Mouse (Mus musculus): ENCODE results near the gene Elobl. TPM values are rescaled to one million over a fixed set of nuclear protein-coding genes. Genes with fewer than 3 reads are reported as not detected.
"Not testable (repeated sequence)": the region's sequence is repeated elsewhere in the genome, so short reads cannot be mapped to it uniquely, and the experiment has no call there.

Gene Elobl
- polyA plus RNA-seq, 1 experiment from 2014 or later: not detected

GRCm38 (mm10) chr11:89002621-89003020, 35.9 kb upstream of the Elobl start:
- Histone ChIP-seq H3K9me3 (ENCODE audit: control insufficient read depth, low read length) (no peaks in the 10 kb centered on the region), H3K4me3 (ENCODE audit: low read depth, low read length) (no peak overlapping the region), H3K27me3 (replicated peaks; ENCODE audit: control insufficient read depth, insufficient read depth, low read length) (peaks cover 19% of the 10 kb centered on the region), H3K36me3 (ENCODE audit: control insufficient read depth, insufficient read depth, low read length) (no peaks in the 10 kb centered on the region), H3K4me2 (ENCODE audit: low read depth, low read length) (peak overlapping the region; percentile 7; the same call in 1 of the 2 replicates), H3K4me1 (ENCODE audit: control insufficient read depth, insufficient read depth, low read length) (no peaks in the 10 kb centered on the region), H3K9ac (ENCODE audit: low read depth, low read length) (no peak overlapping the region), H3K27ac (replicated peaks; ENCODE audit: low read depth, low read length) (no peak overlapping the region)
- ATAC-seq (ENCODE audit: low read depth) (no peak), DNase-seq (ENCODE audit: low spot score) (no peak)
- WGBS: 74% methylated on average over 5 of the region's 5 CpGs

DNA sequence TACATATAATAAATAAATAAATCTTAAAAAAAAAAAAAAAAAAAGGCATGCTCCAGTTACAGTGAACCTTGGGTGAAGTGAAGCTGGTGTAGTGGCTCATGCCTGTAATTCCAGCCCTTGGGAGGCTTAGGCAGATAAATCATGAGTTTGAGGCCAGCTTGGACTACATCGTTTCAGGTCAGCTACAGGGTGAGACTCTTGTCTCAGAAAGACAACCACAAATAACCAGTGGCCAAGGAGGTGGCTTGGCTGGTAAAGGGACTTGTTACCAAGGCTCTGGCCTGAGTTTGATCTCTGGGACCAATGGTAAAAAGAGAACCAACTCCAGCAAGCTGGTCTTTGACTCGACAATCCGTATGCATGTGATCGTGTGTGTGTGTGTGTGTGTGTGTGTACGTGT, 35.3 kb upstream of the Elobl start:
- no peak overlapping the region for H3K4me3 ChIP-seq (ENCODE audit: low read depth, low read length)
- DNase-seq (ENCODE audit: low spot score): no peak
- no peaks in the 10 kb centered on the region for H3K9me3 ChIP-seq (ENCODE audit: control insufficient read depth, low read length)
- no peaks in the 10 kb centered on the region for H3K4me1 ChIP-seq (ENCODE audit: control insufficient read depth, insufficient read depth, low read length)
- no peak overlapping the region for H3K27ac ChIP-seq (replicated peaks; ENCODE audit: low read depth, low read length)
- H3K4me2 ChIP-seq (ENCODE audit: low read depth, low read length): no peak overlapping the region
- H3K36me3 ChIP-seq (ENCODE audit: control insufficient read depth, insufficient read depth, low read length): no peaks in the 10 kb centered on the region
- WGBS: 93% methylated on average over 5 of the region's 5 CpGs
- H3K27me3 ChIP-seq (replicated peaks; ENCODE audit: control insufficient read depth, insufficient read depth, low read length): peaks cover 19% of the 10 kb centered on the region
- ATAC-seq (ENCODE audit: low read depth): no peak
- H3K9ac ChIP-seq (ENCODE audit: low read depth, low read length): no peak overlapping the region

DNA sequence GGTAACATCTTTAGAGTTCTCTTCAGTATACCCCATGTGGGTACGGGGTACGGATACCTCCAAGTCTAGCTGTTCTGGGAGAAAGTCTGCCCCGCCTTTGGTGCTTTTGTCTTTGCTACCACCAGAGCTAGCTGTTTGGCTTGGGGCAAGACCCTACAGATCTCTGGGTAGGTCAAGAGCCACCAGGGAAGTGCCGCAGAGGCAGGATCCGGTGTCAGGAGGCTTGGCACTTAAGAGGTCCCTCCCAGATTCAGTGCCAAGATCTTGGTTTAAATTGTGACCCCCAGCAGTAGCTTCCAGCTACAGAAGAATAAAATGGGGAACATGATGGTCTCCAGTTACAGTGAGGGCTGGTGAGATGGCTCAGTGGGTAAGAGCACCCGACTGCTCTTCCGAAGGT, 34.8 kb upstream of the Elobl start:
- H3K4me1 ChIP-seq (ENCODE audit: control insufficient read depth, insufficient read depth, low read length): no peaks in the 10 kb centered on the region
- H3K4me2 ChIP-seq (ENCODE audit: low read depth, low read length): no peak overlapping the region
- 88% methylated on average over 7 of the region's 7 CpGs for WGBS
- no peak overlapping the region for H3K27ac ChIP-seq (replicated peaks; ENCODE audit: low read depth, low read length)
- no peak overlapping the region for H3K9ac ChIP-seq (ENCODE audit: low read depth, low read length)
- no peak for DNase-seq (ENCODE audit: low spot score)
- no peaks in the 10 kb centered on the region for H3K36me3 ChIP-seq (ENCODE audit: control insufficient read depth, insufficient read depth, low read length)
- ATAC-seq (ENCODE audit: low read depth): no peak
- peaks cover 19% of the 10 kb centered on the region for H3K27me3 ChIP-seq (replicated peaks; ENCODE audit: control insufficient read depth, insufficient read depth, low read length)
- H3K4me3 ChIP-seq (ENCODE audit: low read depth, low read length): no peak overlapping the region
- H3K9me3 ChIP-seq (ENCODE audit: control insufficient read depth, low read length): no peaks in the 10 kb centered on the region

- Histone ChIP-seq H3K27me3 (replicated peaks; ENCODE audit: control insufficient read depth, insufficient read depth, low read length) (peaks cover 19% of the 10 kb centered on the region), H3K9me3 (ENCODE audit: control insufficient read depth, low read length) (no peaks in the 10 kb centered on the region), H3K36me3 (ENCODE audit: control insufficient read depth, insufficient read depth, low read length) (no peaks in the 10 kb centered on the region), H3K4me1 (ENCODE audit: control insufficient read depth, insufficient read depth, low read length) (no peaks in the 10 kb centered on the region), H3K4me3 (ENCODE audit: low read depth, low read length) (peak overlapping the region; percentile 48), H3K27ac (replicated peaks; ENCODE audit: low read depth, low read length) (no peak overlapping the region), H3K9ac (ENCODE audit: low read depth, low read length) (no peak overlapping the region), H3K4me2 (ENCODE audit: low read depth, low read length) (peak overlapping the region; percentile 61)
- no peak for DNase-seq (ENCODE audit: low spot score)
- ATAC-seq (ENCODE audit: low read depth): no peak
These were observed 33.7 kb upstream of the Elobl start for GRCm38 (mm10) chr11:89000527-89000819.

- peak overlapping the region; percentile 66 for H3K9ac ChIP-seq (ENCODE audit: low read depth, low read length)
- DNase-seq (ENCODE audit: low spot score): no peak
- peak overlapping the region; percentile 48 for H3K4me3 ChIP-seq (ENCODE audit: low read depth, low read length)
- no peaks in the 10 kb centered on the region for H3K9me3 ChIP-seq (ENCODE audit: control insufficient read depth, low read length)
- 27% methylated on average over 32 of the region's 33 CpGs for WGBS
- ATAC-seq (ENCODE audit: low read depth): 0 out of 2 replicates have a peak, but pooled peaks have one; percentile 20
- H3K27me3 ChIP-seq (replicated peaks; ENCODE audit: control insufficient read depth, insufficient read depth, low read length): peaks cover 19% of the 10 kb centered on the region
- no peaks in the 10 kb centered on the region for H3K4me1 ChIP-seq (ENCODE audit: control insufficient read depth, insufficient read depth, low read length)
- no peak overlapping the region for H3K27ac ChIP-seq (replicated peaks; ENCODE audit: low read depth, low read length)
- H3K36me3 ChIP-seq (ENCODE audit: control insufficient read depth, insufficient read depth, low read length): no peaks in the 10 kb centered on the region
- H3K4me2 ChIP-seq (ENCODE audit: low read depth, low read length): peak overlapping the region; percentile 61
These were observed 33.2 kb upstream of the Elobl start for GRCm38 (mm10) chr11:88999723-89000526.

DNA sequence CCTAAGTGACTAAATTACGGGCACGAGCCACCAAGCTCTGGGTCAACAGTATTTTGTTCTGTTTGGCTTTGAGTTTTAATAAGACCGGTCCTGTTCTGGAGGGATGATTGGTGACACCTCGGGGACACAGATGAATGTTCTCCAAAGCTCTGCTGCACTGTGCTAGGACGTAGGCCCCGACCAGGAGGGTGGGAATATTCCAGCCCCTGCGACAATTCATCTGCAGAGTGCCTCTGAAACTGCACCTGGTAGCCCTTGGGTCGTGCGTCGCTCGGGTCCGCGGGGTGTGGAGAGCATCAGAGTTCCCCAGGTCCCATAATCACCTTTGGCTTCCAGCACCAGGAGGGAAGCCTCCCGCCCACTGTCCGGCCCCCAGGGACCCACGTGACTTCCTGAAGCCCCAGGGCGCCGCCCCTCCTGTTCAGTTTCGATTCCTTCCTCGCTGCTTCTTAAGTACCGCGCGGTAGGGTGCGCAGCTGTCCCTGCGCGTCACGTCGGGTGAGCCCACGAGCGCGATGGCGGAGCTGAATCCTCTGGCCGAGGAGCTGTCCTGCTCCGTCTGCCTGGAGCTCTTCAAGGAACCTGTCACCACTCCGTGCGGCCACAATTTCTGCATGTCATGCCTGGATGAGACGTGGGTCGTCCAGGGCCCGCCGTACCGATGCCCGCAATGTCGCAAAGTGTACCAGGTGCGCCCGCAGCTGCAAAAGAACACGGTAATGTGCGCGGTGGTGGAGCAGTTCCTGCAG, 32.4 kb upstream of the Elobl start, which contains the start of gene Trim25:
Gene Trim25, plus strand, starts transcription at position 403 of the 749 bp plus-strand sequence.
- Histone ChIP-seq H3K9ac (ENCODE audit: low read depth, low read length) (peak within 1 kb of the TSS; percentile 66), H3K4me3 (ENCODE audit: low read depth, low read length) (peak within 1 kb of the TSS; percentile 48), H3K9me3 (ENCODE audit: control insufficient read depth, low read length) (no peaks in the 10 kb centered on the region), H3K27me3 (replicated peaks; ENCODE audit: control insufficient read depth, insufficient read depth, low read length) (peaks cover 19% of the 10 kb centered on the region), H3K36me3 (ENCODE audit: control insufficient read depth, insufficient read depth, low read length) (no peaks in the 10 kb centered on the region), H3K4me1 (ENCODE audit: control insufficient read depth, insufficient read depth, low read length) (no peaks in the 10 kb centered on the region), H3K4me2 (ENCODE audit: low read depth, low read length) (peak within 1 kb of the TSS; percentile 61), H3K27ac (replicated peaks; ENCODE audit: low read depth, low read length) (no peak within 1 kb of the TSS)
- 5% methylated on average over 46 of the region's 48 CpGs for WGBS
- ATAC-seq (ENCODE audit: low read depth) (peak; percentile 89), DNase-seq (ENCODE audit: low spot score) (peak; percentile 95)

DNA sequence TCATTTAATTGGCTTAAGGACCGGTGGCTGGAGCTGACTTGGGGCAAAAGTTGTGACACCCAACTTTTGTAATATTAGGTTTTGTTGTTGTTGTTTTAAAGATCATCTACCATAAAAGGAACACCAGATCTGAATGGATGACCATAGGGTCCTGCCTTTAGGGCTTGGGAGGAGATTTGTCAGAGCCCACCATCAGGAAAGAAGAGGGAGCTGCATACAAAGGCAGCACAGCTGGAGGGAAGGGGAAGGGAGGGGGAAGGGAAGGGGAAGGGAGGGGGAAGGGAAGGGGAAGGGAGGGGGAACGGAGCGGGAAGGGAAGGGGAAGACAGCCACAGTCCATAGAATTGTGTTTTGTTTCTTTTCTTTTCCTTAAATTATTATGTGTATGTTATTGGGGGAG, 31.7 kb upstream of the Elobl start:
- no peak for DNase-seq (ENCODE audit: low spot score)
- 18% methylated on average over 3 of the region's 3 CpGs for WGBS
- no peak overlapping the region for H3K9ac ChIP-seq (ENCODE audit: low read depth, low read length)
- no peak overlapping the region for H3K27ac ChIP-seq (replicated peaks; ENCODE audit: low read depth, low read length)
- ATAC-seq (ENCODE audit: low read depth): no peak
- no peak overlapping the region for H3K4me3 ChIP-seq (ENCODE audit: low read depth, low read length)
- H3K27me3 ChIP-seq (replicated peaks; ENCODE audit: control insufficient read depth, insufficient read depth, low read length): peaks cover 19% of the 10 kb centered on the region
- no peaks in the 10 kb centered on the region for H3K4me1 ChIP-seq (ENCODE audit: control insufficient read depth, insufficient read depth, low read length)
- H3K9me3 ChIP-seq (ENCODE audit: control insufficient read depth, low read length): no peaks in the 10 kb centered on the region
- peak overlapping the region; percentile 61; the same call in 1 of the 2 replicates for H3K4me2 ChIP-seq (ENCODE audit: low read depth, low read length)
- H3K36me3 ChIP-seq (ENCODE audit: control insufficient read depth, insufficient read depth, low read length): no peaks in the 10 kb centered on the region

GRCm38 (mm10) chr11:88997343-88997742, 30.6 kb upstream of the Elobl start:
- H3K4me2 ChIP-seq (ENCODE audit: low read depth, low read length); H3K9ac ChIP-seq (ENCODE audit: low read depth, low read length); H3K27ac ChIP-seq (replicated peaks; ENCODE audit: low read depth, low read length); DNase-seq (ENCODE audit: low spot score); H3K36me3 ChIP-seq (ENCODE audit: control insufficient read depth, insufficient read depth, low read length); ATAC-seq (ENCODE audit: low read depth); H3K4me1 ChIP-seq (ENCODE audit: control insufficient read depth, insufficient read depth, low read length); H3K4me3 ChIP-seq (ENCODE audit: low read depth, low read length); H3K9me3 ChIP-seq (ENCODE audit: control insufficient read depth, low read length): not testable (repeated sequence)
- 87% methylated on average over 5 of the region's 5 CpGs for WGBS
- H3K27me3 ChIP-seq (replicated peaks; ENCODE audit: control insufficient read depth, insufficient read depth, low read length): peaks cover 19% of the 10 kb centered on the region
